ENCODE assay signal across 11 mouse cellular contexts in genomic region chr7:79552702-79553101, GRCm38 (mm10).
A peak's percentile ranks its signal among the peaks of the same experiment; 100 is the strongest.
DNase-seq lines count a peak whose midpoint lies in the region; ATAC-seq and TF ChIP-seq lines count a peak whose summit lies in the region.
"Had no signal": no experiment of that assay in that cellular context is flagged by ENCODE, and none has a peak within 500 bp of the region (broad histone marks: within the 10 kb centered on the region; RNA-seq: fewer than 3 reads in every experiment).

No protein-coding gene starts in this region.

- H3K9ac ChIP-seq in hindbrain, postnatal 0 days (replicated peaks; ENCODE audit: low read length), result no peak overlapping the region
- H3K9ac ChIP-seq in hindbrain, embryonic 13.5 days, result no peak overlapping the region
- no peak overlapping the region for H3K9ac ChIP-seq in midbrain, postnatal 0 days (replicated peaks; ENCODE audit: low read length, poor library complexity, severe bottlenecking)
- H3K9ac ChIP-seq in midbrain, embryonic 15.5 days, result no peak overlapping the region
- H3K9ac ChIP-seq: embryonic facial prominence, embryonic 15.5 days had no signal

- H3K27ac ChIP-seq in hindbrain, postnatal 0 days, result no peak overlapping the region
- no peak overlapping the region for H3K27ac ChIP-seq in hindbrain, embryonic 13.5 days
- no peak overlapping the region for H3K27ac ChIP-seq in midbrain, postnatal 0 days (ENCODE audit: low read depth, low read length)
- no peak overlapping the region for H3K27ac ChIP-seq in midbrain, embryonic 15.5 days
- H3K27ac ChIP-seq in small intestine, adult 2 months (ENCODE audit: insufficient read depth, low read depth, low read length), result no peak overlapping the region
- H3K27ac ChIP-seq: embryonic facial prominence, embryonic 15.5 days; heart, embryonic 10.5 days had no signal

- TF ChIP-seq POLR2A in small intestine, adult 2 months (IDR thresholded peaks at IDR 0.05; ENCODE audit: low read depth, low read length), result no peak

- 12% methylated on average over 10 of the region's 10 CpGs for WGBS in hindbrain, postnatal 0 days
- WGBS in hindbrain, embryonic 13.5 days, result 7% methylated on average over 10 of the region's 10 CpGs
- WGBS in midbrain, postnatal 0 days, result 8% methylated on average over 10 of the region's 10 CpGs
- WGBS in midbrain, embryonic 15.5 days, result 4% methylated on average over 10 of the region's 10 CpGs
- WGBS in small intestine, adult 2 months, result 3% methylated on average over 10 of the region's 10 CpGs

- 0 out of 2 replicates have a peak, but pooled peaks cover 6% of the 10 kb centered on the region for H3K27me3 ChIP-seq in hindbrain, postnatal 0 days (ENCODE audit: insufficient read depth, low read length)
- peaks cover 60% of the 10 kb centered on the region for H3K27me3 ChIP-seq in hindbrain, embryonic 13.5 days
- peaks cover 41% of the 10 kb centered on the region for H3K27me3 ChIP-seq in midbrain, postnatal 0 days (ENCODE audit: insufficient read depth, low read length)
- H3K27me3 ChIP-seq in midbrain, embryonic 15.5 days (replicated peaks), result peaks cover 48% of the 10 kb centered on the region
- H3K27me3 ChIP-seq in small intestine, adult 2 months (ENCODE audit: control insufficient read depth, insufficient read depth, low read length), result peaks cover 34% of the 10 kb centered on the region

- TF ChIP-seq CTCF in hindbrain, postnatal 0 days (IDR thresholded peaks at IDR 0.05; ENCODE audit: low read depth), result peak; percentile 72
- peak; percentile 73 for TF ChIP-seq CTCF in midbrain, postnatal 0 days (IDR thresholded peaks at IDR 0.05)
- TF ChIP-seq CTCF in small intestine, adult 2 months (IDR thresholded peaks at IDR 0.05; ENCODE audit: extremely low read depth, insufficient read length, insufficient replicate concordance, low read depth, low read length), result peak; percentile 35; the same call in 1 of the 2 replicates

- no peaks in the 10 kb centered on the region for H3K36me3 ChIP-seq in hindbrain, postnatal 0 days (ENCODE audit: insufficient read depth, low read length)
- no peaks in the 10 kb centered on the region for H3K36me3 ChIP-seq in hindbrain, embryonic 13.5 days
- no peaks in the 10 kb centered on the region for H3K36me3 ChIP-seq in midbrain, postnatal 0 days (ENCODE audit: insufficient read depth, low read length)
- H3K36me3 ChIP-seq in midbrain, embryonic 15.5 days (replicated peaks), result no peaks in the 10 kb centered on the region
- no peaks in the 10 kb centered on the region for H3K36me3 ChIP-seq in small intestine, adult 2 months (ENCODE audit: control insufficient read depth, insufficient read depth, low read length)
- H3K36me3 ChIP-seq: embryonic facial prominence, embryonic 15.5 days; heart, embryonic 10.5 days had no signal

- H3K4me2 ChIP-seq in hindbrain, postnatal 0 days (ENCODE audit: low read depth, low read length), result peak overlapping the region; percentile 4; the same call in 1 of the 2 replicates
- no peak overlapping the region for H3K4me2 ChIP-seq in hindbrain, embryonic 13.5 days
- H3K4me2 ChIP-seq in midbrain, postnatal 0 days (ENCODE audit: low read depth, low read length, poor library complexity, severe bottlenecking), result peak overlapping the region; percentile 16
- H3K4me2 ChIP-seq in midbrain, embryonic 15.5 days, result no peak overlapping the region
- H3K4me2 ChIP-seq: embryonic facial prominence, embryonic 15.5 days had no signal

- DNase-seq in adrenal gland, postnatal 36 days, result peak; percentile 12 to 32
- no peak for DNase-seq in adrenal gland, adult 8-10 months
- DNase-seq in hindbrain, postnatal 0 days (ENCODE audit: low spot score), result peak; percentile 69
- DNase-seq in midbrain, postnatal 0 days (ENCODE audit: low spot score), result no peak
- DNase-seq in spleen, adult 12 weeks (ENCODE audit: low spot score), result no peak
- DNase-seq: B cell, adult 2 months had no signal

- 0 out of 2 replicates have a peak, but pooled peaks cover 3% of the 10 kb centered on the region for H3K4me1 ChIP-seq in hindbrain, postnatal 0 days (ENCODE audit: insufficient read depth, low read length)
- peaks cover 35% of the 10 kb centered on the region for H3K4me1 ChIP-seq in hindbrain, embryonic 13.5 days (replicated peaks)
- no peaks in the 10 kb centered on the region for H3K4me1 ChIP-seq in midbrain, postnatal 0 days (ENCODE audit: insufficient read depth, low read length)
- H3K4me1 ChIP-seq in midbrain, embryonic 15.5 days, result peaks cover 14% of the 10 kb centered on the region; the same call in 1 of the 2 replicates
- no peaks in the 10 kb centered on the region for H3K4me1 ChIP-seq in small intestine, adult 2 months (ENCODE audit: control insufficient read depth, insufficient read depth, insufficient read length, low read length)

- no peaks in the 10 kb centered on the region for H3K9me3 ChIP-seq in hindbrain, postnatal 0 days (ENCODE audit: low read length)
- no peaks in the 10 kb centered on the region for H3K9me3 ChIP-seq in hindbrain, embryonic 13.5 days
- H3K9me3 ChIP-seq in midbrain, postnatal 0 days (ENCODE audit: low read length), result no peaks in the 10 kb centered on the region
- H3K9me3 ChIP-seq in midbrain, embryonic 15.5 days, result no peaks in the 10 kb centered on the region
- H3K9me3 ChIP-seq: embryonic facial prominence, embryonic 15.5 days; heart, embryonic 10.5 days had no signal

- no peak overlapping the region for H3K4me3 ChIP-seq in hindbrain, postnatal 0 days (ENCODE audit: low read length)
- H3K4me3 ChIP-seq in hindbrain, embryonic 13.5 days, result no peak overlapping the region
- peak overlapping the region; percentile 12; the same call in 1 of the 2 replicates for H3K4me3 ChIP-seq in midbrain, postnatal 0 days (ENCODE audit: low read depth, low read length)
- H3K4me3 ChIP-seq in midbrain, embryonic 15.5 days, result no peak overlapping the region
- H3K4me3 ChIP-seq in small intestine, adult 2 months (ENCODE audit: low read depth, low read length), result no peak overlapping the region
- H3K4me3 ChIP-seq: embryonic facial prominence, embryonic 15.5 days; heart, embryonic 10.5 days had no signal

- no peak for ATAC-seq in hindbrain, postnatal 0 days
- ATAC-seq in hindbrain, embryonic 13.5 days (ENCODE audit: low FRiP score), result no peak
- ATAC-seq in midbrain, postnatal 0 days (ENCODE audit: low FRiP score), result no peak
- ATAC-seq in midbrain, embryonic 15.5 days (replicated peaks), result no peak

Comparison
In these comparisons a context has a peak if more than half of its experiments do, and no peak if none do; other contexts are left out.
1. DNase-seq: peak in adrenal gland, postnatal 36 days (2 of 2) and hindbrain, postnatal 0 days (single experiment); none in adrenal gland, adult 8-10 months (single experiment), midbrain, postnatal 0 days (single experiment) and spleen, adult 12 weeks (single experiment).
2. H3K4me2 ChIP-seq: peak in hindbrain, postnatal 0 days (single experiment) and midbrain, postnatal 0 days (single experiment); none in hindbrain, embryonic 13.5 days (single experiment) and midbrain, embryonic 15.5 days (single experiment).
3. Peak in every context shown above with its lines, with median percentiles within 50 percentile points of each other: CTCF ChIP-seq.